Mouse (Mus musculus): Measurements from ENCODE around the gene Cgrrf1.
"Not testable (repeated sequence)": the region's sequence is repeated elsewhere in the genome, so short reads cannot be mapped to it uniquely, and the experiment has no call there.

Cgrrf1 gene

DNA sequence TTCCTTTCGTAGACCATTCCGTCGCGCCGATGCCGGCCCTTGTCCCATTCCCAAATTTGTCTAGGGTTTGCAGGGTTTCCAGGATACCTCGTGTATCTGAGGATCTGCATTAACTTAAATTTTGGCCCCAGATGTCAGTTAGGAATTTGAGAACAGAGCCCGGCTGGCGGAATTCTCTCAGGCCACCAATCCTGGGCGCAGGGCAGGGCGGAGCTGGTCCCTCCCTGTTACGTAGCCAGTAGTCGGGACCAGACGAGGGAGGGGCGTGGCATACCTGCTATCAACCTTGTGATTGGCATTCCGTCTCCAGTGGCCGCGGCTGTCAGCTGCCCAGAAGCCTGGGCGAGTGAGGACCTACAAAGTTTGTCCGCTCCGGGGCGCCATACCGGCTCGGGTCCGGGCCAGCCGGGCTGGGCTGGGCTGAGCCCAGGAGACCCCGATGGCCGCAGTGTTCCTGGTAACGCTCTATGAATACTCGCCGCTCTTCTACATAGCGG is at the start of gene Cgrrf1:
TSS of gene Cgrrf1 (plus strand) at position 289 of the 497 bp plus-strand sequence.
- DNase-seq (ENCODE audit: low spot score in 2 of 2), result peak; percentile 72 to 73

DNA sequence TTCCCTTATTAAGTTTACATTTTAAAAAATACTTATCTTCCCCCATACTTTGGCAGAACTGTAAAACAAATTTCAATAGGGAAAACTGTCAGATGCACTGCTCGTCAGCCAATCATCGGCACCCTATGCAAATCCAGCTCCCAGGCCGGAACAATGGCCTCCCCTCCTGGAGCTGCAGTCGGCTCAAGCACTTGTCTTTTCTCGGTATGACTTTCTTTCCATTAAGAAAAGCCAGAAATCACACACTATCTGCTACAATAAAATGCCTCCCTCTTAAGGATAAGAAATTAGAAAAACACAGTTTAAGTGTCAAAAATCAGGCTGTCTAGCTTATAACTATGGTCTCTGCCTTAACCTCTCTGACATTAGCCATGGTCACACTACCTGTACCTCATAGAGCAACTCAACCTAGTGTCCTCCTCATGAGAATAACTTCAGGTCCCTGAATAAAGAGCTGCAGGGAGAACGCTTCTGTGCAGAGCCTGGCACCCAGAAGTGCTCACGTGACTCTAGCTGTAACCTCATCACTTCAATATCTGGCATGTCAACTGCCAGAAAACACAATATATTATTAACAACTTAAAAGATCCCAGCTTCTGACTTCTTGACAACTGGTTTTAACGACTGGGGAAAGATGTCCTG is 49.6 kb upstream of the Cgrrf1 start:
- DNase-seq (ENCODE audit: low spot score in 2 of 2), result no peak

DNA sequence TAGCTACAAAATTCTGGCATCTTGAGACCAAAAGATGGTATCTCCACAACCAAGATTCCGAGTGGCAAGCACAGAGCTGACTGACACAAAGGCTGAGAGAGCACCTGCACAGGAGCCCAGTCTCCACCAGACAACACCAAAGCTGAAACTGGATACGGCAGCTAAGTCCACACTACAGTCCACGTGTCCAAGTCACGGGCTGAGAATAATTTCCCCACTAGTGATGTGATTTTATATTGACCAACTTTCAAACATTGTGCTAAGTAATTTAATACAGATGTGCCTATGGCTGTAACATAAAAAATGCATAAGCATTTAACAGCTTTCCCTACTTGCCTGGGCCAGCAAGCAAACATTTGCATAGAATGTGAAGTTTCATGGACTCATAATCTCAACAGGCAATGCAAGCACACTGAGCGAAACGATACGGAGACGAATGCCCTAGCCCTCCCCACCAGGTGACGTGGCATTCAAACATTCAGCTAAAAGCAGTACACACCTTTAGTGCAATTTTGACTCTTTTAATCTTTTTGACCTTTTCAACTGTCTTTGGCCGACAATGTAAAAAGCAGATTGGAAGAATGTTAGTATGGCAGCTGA is 48.5 kb upstream of the Cgrrf1 start:
- no peak for DNase-seq (ENCODE audit: low spot score in 2 of 2)

DNA sequence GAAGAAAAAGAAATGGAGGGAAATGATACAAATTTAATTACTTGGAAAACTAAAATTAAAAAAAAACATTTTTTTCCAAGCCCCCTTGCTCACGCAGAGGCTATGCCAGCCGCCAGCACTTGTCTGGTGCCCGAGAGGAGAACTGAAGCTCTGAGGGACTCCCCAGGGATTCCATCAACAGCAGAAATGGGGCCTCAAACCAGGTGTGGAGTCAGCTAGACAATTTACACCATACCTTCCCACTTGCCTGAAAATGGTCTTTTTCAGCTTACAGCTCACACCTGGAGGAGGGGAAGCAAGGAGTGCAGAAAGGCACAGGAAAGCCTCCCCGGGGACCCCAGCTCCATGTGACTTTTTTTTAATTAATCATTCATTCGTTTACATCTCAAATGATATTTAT is 46.7 kb upstream of the Cgrrf1 start:
- DNase-seq (ENCODE audit: low spot score in 2 of 2), result no peak

DNA sequence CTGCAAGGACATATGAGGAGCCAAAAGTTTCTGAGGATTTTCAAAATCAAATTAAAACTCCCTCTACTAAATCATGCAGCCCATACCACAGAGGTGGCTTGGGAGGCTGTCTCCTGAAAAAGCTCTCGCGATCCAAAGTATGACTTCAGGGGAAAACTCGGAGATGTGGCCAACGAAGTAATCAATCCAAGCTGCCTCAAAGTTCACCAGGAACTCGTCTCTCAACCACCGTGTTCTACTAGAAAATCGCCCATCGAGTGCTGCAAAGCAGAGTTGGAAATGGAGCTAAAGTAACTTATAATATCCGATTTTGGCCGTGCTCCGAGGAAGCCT is 44.5 kb upstream of the Cgrrf1 start:
- peak in 1 of 2 experiments; percentile 7 for DNase-seq (ENCODE audit: low spot score in 2 of 2)

DNA sequence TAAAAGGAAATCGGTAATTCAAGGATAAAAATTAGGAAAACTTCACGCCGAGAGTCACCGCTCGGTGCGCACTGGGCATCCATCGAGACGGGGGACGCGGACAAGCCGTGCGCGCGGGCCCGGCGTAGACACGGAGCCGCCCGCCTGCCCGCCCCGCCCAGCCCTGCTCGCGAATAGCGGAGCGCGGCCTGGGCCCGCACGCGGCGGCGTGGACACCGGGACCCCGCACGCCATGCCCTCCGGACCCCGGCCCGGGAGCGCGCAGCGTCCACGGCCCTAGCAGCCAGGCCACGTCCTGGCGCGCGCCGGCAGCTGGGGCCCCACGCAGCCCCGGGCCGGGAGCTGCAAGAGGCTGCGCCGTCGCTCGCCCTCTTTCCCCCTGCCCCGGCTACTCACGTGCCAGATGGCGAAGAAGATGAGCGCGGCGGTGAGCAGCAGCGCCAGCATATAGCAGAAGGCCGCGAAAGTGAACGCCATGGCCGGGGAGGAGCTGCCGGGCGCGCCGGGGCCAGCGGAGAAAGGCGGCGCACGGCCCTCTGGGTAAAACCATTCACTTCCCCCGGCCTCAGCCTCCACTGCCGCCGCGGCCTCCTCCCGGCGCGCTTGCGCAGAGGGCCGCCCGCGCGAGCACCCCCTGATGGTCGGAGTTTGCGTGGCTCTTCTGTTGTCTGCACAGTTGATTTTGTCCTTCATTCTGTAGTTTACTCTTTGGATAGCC is 44.0 kb upstream of the Cgrrf1 start, which contains the start of gene Cnih1:
TSS of gene Cnih1 (minus strand) at position 625 of the 718 bp plus-strand sequence.
- peak; percentile 80 to 91 for DNase-seq (ENCODE audit: low spot score in 2 of 2)

DNA sequence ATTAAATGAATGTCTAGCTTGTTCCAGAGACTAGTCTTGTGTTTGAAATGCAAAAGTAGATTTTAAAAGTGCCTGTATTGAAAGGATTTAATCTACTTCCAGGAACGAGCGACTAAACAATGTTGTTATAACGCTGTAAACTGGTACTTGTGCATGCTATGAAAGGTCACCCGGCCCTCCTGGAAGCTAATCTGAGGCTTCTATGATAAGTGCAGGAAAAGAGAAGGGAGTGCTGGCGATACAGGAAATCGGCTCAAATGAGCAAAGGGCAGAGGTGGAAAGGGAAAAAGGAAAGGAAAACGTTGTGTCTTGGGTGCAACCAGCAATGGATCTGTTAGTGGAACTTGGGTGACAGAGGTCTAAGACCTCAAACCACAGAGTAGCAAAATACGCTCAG is 43.4 kb upstream of the Cgrrf1 start:
- DNase-seq (ENCODE audit: low spot score in 2 of 2), result no peak

DNA sequence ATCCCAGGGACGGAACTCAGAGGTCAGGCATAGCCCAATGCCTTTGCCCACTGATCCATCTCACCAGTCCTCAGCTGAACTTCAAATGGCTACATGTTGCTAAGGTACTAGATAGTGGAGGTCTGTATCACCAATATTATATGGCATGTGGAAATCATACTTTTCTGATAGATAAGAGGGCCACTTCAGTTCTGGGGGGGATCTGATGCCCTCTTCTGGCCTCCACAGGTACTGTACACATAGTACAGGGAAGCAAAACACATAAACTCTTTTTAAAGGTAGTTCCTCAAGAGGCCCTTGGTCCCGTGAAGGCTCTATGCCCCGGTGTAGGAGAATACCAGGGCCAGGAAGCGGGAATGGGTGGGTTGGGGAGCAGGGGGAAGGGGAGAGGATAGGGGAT is 41.6 kb upstream of the Cgrrf1 start:
- DNase-seq (ENCODE audit: low spot score in 2 of 2), result peak in 1 of 2 experiments; percentile 32

DNA sequence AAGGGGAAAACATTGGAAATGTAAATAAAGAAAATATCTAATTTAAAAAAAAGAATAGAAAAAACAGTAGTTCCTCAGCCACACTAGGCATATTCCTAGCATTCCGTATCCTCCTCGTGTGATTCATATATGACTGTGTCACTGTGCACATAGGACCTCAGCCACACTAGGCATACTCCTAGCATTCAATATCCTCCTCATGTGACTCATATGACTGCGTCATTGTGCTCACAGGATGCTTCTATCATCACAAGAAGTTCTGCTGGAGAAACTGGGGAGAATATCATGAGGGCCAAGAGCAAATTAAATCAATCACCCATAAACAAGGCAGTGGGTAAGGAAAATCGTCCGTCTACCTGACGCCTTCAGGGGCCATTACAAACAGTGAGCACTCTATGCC is 41.2 kb upstream of the Cgrrf1 start:
- no peak for DNase-seq (ENCODE audit: low spot score in 2 of 2)

DNA sequence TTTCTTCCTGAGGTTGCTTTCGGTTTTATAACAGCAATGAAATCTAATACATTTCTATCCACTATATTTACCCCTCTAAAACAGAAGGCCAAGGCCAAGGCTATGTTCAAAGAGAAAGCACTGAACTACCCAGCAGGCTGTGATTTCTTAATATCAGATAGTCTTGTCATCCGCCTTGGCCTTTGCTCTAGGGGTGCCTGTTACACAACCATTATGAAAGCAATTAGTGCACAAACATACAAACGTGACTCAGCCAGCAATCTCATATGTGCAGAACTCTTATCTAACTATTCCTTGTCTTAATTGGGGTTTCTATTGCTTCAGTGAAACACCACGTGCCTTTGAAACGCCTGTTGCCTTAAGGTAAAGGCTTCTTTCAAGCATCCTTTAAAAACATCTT is 37.8 kb upstream of the Cgrrf1 start:
- no peak for DNase-seq (ENCODE audit: low spot score in 2 of 2)

DNA sequence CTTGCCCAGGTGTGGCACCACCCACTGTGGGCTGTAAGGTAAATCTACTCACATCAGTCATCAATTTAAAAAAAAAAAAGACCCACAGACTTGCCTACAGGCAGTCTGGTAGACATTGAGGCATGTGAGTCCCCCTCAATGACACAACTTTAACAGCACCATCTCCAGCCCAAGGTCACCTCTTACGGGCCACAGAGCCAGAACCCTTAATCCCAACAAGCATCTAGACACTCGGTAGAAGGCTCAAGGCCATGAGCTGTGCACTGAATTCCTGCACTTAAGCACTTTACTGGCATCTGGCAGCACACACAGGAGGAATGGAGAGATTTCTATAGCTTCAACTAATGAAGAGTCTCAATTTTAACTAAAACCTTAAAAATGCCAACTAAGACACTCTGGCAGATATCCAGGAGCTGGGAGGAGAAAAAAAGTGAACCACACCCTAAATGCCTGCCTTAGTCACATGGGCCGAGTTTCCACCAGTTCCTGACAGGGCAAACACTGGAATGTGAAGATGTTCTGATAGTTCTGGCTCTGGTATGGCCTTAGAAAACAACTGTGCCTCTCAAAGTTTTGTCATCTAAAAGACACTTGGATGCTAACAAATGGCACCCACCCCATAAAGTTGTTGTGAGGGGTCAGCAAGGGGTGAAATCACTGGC is 31.1 kb upstream of the Cgrrf1 start:
- no peak for DNase-seq (ENCODE audit: low spot score in 2 of 2)

DNA sequence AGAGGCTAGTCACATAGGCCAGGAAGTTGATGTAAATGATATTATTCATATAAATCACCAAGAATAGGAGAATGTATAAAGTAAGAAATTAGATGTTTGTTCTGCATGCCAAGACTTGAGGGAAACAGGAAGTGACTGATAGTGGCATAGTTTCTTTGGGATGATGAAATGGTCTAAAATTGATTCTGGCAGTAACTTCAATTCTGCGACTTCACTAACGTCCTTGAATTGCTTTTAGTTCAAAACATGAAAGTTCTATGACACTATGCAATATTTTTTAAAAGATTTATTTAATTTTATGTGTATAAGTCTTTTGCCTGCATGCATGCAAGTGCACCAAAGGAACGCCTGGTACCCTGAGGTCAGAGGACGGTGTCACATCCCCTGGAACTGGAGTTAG is 28.7 kb upstream of the Cgrrf1 start:
- DNase-seq (ENCODE audit: low spot score in 2 of 2), result no peak

DNA sequence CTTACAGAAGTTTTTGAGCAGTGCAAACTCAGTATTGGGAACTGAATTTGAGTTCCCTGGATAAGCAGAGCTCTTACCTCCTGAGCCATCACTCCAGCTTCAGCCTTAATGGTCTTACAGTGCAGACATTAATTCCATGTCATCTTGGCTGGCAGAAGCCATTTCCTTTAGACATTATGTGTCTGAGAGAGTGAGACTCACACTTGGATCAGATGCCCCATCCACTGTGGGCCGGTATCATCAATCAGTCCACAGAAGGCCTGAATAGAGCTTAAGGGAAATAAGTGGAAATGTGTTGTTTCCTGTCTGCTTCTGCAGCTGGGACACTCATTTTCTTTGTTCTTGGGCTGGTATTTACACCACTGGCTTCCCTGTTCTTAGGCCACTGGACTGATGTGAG is 28.1 kb upstream of the Cgrrf1 start:
- DNase-seq (ENCODE audit: low spot score in 2 of 2), result no peak

DNA sequence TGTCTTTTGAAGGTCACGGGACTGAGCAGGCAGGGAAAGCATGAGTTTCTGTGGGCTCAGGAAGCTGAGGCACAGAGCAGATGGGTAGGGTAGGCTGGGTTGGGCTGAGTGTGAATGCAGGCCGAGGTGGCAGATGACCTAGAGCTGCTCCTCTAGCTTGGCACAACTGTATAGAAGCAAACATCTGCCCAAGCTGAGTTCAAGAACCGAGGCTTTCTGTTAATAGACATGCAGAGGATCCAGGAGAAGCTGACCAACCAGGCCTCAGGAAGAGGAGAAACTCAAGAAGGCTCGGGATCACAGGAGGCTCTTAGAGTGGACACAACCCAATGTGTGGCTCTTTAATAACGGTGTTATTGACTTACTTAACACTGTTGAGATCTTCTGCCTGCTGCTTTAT is 25.7 kb upstream of the Cgrrf1 start:
- no peak for DNase-seq (ENCODE audit: low spot score in 2 of 2)

DNA sequence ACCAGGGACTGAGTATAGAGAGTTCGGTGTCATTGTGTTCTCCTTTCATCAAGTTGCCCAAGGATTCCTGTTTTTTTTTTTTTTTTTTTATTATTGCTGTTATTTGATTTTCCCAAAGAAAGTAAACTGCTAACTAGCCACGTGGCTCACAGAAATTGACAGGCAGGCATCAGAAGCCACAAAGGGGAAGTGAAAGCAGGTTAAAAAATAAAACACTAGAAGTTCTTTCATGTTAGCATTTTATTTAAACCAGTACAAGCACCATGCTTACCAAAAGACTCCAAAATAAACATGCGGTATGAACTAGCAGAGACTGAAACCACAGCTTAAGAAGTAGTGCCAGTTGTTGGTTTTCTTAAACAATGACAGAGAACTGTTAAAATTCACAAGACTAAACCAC is 24.0 kb upstream of the Cgrrf1 start:
- DNase-seq (ENCODE audit: low spot score in 2 of 2), result no peak

DNA sequence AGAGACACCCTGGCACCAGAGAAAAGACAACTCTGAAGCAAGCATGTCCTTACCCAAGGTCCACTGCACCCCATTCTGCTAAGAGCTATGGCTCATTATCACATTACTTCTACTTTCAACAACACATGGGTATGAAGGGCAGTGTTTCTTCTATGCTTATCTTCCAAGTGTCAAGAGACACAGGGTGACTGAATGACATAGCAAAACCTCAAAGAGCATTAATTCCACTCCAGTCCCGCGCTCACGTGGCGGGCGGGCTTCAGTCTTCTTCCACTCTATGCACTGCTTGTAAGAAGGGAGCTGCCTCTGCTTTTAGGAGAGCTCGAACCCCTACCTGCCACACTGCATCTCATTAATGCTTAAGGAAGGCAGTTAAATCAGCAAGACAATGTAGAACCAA is 16.3 kb upstream of the Cgrrf1 start:
- no peak for DNase-seq (ENCODE audit: low spot score in 2 of 2)

DNA sequence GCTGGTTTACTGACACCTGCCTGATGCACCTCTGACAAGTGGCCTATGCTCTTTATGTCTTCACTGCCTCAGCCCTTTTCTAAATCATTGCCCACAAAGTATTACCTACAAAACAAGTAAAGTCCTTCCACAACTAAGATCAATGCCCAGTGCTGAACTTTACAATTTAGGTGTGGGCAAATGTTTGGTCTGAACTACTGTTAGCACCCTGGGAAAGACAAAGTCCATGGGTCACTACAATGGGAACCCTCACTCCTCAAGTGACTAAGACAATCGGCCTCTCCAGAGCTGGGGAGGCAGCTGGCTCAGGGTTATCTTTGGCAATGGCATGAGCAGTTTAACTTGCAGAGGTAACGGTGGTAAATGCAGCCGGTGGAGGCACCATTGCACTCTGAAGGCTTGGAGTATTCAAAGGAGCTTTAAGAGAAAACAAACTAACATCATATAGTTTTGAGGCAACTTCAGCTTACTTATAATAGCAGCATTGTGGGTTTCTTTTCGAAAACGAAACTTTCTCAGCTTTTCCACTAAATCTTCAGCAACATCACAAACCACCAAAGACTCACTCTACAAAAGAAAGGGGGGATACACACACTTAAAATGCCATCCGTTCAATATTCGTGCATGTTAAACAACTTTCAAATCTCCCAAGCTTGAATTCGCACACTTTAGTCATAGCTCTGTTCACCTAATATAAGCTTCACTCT is 14.9 kb upstream of the Cgrrf1 start:
- DNase-seq (ENCODE audit: low spot score in 2 of 2), result no peak

DNA sequence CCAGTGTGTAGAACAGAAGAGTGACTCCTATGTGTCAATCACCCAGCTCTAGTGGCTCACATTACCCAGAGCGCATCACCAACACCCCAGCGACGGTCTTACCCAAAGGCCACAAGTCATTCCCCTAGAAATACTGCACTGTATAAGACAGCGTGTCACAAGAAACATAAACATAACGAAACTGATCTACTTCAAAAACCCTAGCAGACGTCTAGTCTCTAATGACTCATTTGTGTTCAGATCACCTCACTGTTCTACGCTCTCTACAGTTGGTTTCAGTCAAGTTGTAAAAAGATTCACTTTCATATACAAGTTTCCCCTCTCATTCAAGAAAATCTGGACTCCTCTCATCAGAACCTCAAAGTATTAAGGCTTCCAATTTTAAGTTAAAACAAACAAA is 13.2 kb upstream of the Cgrrf1 start:
- DNase-seq (ENCODE audit: low spot score in 2 of 2), result no peak

DNA sequence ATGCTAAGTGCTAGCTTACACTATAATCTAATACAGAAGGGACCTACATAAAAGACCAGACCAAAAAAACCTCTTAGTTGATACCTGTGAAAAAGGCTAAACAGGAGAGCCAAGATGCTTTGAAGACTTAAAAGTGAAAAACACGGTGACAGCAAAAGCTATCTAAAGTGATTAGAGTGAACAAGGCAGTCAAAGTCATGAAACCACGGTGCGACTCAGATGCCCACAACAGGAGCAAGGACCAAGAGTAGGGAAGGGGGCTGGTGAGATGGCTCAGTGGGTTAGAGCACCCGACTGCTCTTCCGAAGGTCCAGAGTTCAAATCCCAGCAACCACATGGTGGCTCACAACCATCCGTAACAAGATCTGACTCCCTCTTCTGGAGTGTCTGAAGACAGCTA is 12.0 kb upstream of the Cgrrf1 start:
- DNase-seq (ENCODE audit: low spot score in 2 of 2), result not testable (repeated sequence)

DNA sequence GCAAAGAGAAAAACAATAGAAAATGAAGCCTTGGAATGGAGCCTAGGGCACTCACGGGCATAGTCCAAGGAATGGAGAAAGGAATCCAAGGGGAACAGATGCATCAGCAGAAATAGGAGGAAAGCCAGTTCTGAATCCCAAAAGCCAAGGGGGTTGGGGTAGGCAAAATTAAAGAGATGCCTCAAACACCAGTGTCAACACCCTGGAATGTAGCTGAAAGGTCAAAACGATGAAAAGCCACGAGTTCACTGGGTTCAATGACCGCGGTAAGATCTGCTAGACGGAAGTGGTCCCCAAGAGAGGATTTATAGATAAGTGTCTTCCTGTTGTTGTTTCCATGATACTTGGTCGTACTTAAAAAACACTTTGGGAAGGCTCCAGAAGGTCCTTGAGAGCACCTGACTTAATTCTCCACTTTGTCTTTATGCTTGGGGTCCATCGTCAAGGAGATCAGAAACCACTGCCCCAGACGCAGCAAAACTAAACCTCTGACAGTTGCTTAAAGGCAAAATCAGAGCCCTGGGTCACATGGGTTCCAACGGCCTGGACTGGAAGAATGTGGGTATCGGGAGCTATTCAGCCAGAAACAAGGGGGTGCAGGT is 10.6 kb upstream of the Cgrrf1 start:
- no peak for DNase-seq (ENCODE audit: low spot score in 2 of 2)

DNA sequence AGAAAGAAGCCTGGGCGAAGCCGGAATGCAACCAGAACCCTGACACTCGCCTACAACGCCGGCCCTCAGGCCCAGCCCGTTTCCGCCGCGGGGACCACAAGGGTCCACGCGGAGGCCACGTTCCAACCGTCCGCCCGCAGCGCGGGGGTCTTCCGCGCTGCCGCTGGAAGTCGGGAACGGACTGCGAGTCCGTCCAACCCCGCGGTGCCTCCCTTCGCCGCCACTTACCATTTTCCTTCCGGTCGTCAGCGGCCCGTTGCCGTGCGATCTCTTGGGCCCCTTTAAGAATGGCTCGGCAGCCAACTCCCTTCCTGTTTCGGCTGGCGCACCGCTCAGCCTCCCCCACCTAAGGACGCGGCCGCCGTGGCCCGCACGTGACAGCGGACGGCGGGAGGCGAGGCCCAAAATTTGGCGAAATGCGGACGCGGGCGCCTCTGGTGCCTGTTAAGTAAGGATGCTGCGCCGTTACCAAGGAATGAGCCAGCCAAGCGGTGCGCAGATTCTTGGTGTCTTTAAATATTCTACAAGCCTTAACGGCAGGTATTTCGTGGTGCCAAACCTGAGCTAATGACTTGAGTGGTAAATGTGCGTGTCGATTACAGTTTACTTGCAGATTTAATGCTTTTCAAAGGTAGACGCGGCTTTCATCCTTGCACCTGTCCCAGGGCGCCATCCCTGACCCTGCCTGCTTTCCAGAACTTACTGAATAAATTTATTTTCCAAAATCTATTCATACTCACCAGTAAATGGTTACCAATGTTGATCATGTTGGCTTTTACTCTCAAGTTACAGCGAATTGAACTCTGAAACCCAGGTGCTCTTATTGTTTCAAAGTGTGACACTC is 9.8 kb upstream of the Cgrrf1 start, which contains the start of gene Gmfb:
TSS of gene Gmfb (minus strand) at position 370 of the 844 bp plus-strand sequence.
- peak; percentile 90 to 94 for DNase-seq (ENCODE audit: low spot score in 2 of 2)
